Mouse (Mus musculus) cerebellum, postnatal 36 days (tissue): ENCODE data around the gene Sdad1.
"Not testable (repeated sequence)": the region's sequence is repeated elsewhere in the genome, so short reads cannot be mapped to it uniquely, and the experiment has no call there.

ENCODE experiments used
- DNase-seq, 2 experiments: peaks; one replicate each; pipeline ENCODE4 v3.0.0; 2021 to 2022; ENCODE audit warnings: mixed read lengths in 2 of 2

The Sdad1 gene

GRCm38 (mm10) chr5:92309681-92310511, at the start of gene Sdad1:
Gene Sdad1, minus strand, starts transcription at chr5:92310479.
- DNase-seq = peak; percentile 94 to 98

GRCm38 (mm10) chr5:92358767-92359455, 48.6 kb upstream of the Sdad1 start:
- no peak for DNase-seq

- no peak for DNase-seq
These were observed 47.8 kb upstream of the Sdad1 start for GRCm38 (mm10) chr5:92358033-92358432.

- DNase-seq = no peak
These were observed 43.2 kb upstream of the Sdad1 start for GRCm38 (mm10) chr5:92353517-92353916.

- not testable (repeated sequence) for DNase-seq
These were observed 42.4 kb upstream of the Sdad1 start for GRCm38 (mm10) chr5:92352716-92353115.

- DNase-seq = no peak
These were observed 39.5 kb upstream of the Sdad1 start for GRCm38 (mm10) chr5:92349731-92350130.

- peak in 1 of 2 experiments; percentile 23 for DNase-seq
These were observed 38.6 kb upstream of the Sdad1 start, which contains the start of gene Cxcl10 for GRCm38 (mm10) chr5:92348794-92349413. Gene Cxcl10, minus strand, starts transcription at chr5:92348889.

GRCm38 (mm10) chr5:92345006-92345405, 34.7 kb upstream of the Sdad1 start:
- no peak for DNase-seq

GRCm38 (mm10) chr5:92340606-92341005, 30.3 kb upstream of the Sdad1 start:
- no peak for DNase-seq

GRCm38 (mm10) chr5:92336743-92337142, 26.5 kb upstream of the Sdad1 start:
- DNase-seq = no peak

GRCm38 (mm10) chr5:92332359-92332840, 22.1 kb upstream of the Sdad1 start:
- no peak for DNase-seq

GRCm38 (mm10) chr5:92331635-92332338, 21.5 kb upstream of the Sdad1 start, which contains the start of gene Art3:
Gene Art3, plus strand, starts transcription at chr5:92331827.
- no peak for DNase-seq

GRCm38 (mm10) chr5:92331122-92331521, 20.8 kb upstream of the Sdad1 start:
- DNase-seq = no peak

- DNase-seq = no peak
These were observed 17.6 kb upstream of the Sdad1 start, which contains the start of gene Cxcl9 for GRCm38 (mm10) chr5:92327929-92328328. Gene Cxcl9, minus strand, starts transcription at chr5:92328079.

- no peak for DNase-seq
These were observed 17.1 kb upstream of the Sdad1 start for GRCm38 (mm10) chr5:92327367-92327766.

GRCm38 (mm10) chr5:92323264-92323663, 13.0 kb upstream of the Sdad1 start:
- no peak for DNase-seq

- DNase-seq = no peak
These were observed 12.3 kb upstream of the Sdad1 start for GRCm38 (mm10) chr5:92322612-92323011.

GRCm38 (mm10) chr5:92321631-92322400, 11.5 kb upstream of the Sdad1 start:
- DNase-seq = no peak

GRCm38 (mm10) chr5:92318596-92318995, 8.3 kb upstream of the Sdad1 start:
- no peak for DNase-seq

GRCm38 (mm10) chr5:92318119-92318518, 7.8 kb upstream of the Sdad1 start:
- no peak for DNase-seq

- DNase-seq = no peak
These were observed 3.5 kb upstream of the Sdad1 start for GRCm38 (mm10) chr5:92313776-92314175.
